Comparison of ENCODE assay signal across 8 mouse cellular contexts in genomic region chr6:39066935-39067578, GRCm38 (mm10). TPM values are rescaled to one million over a fixed set of nuclear protein-coding genes. Genes with fewer than 3 reads are reported as not detected.
A peak's percentile ranks its signal among the peaks of the same experiment; 100 is the strongest.
DNase-seq lines count a peak whose midpoint lies in the region; ATAC-seq and TF ChIP-seq lines count a peak whose summit lies in the region.

No protein-coding gene starts in this region.

- no peak overlapping the region for H3K9ac ChIP-seq in kidney, postnatal 0 days (ENCODE audit: low read depth, low read length)

- peak; percentile 74 for DNase-seq in 416B (ENCODE audit: low read depth)
- DNase-seq in adrenal gland, postnatal 14 days, result peak; percentile 90
- peak; percentile 80 for DNase-seq in embryo, embryonic 9.5 days (ENCODE audit: extremely low spot score)
- peak; percentile 92 for DNase-seq in kidney, postnatal 0 days (ENCODE audit: low spot score)
- DNase-seq in liver, result peak; percentile 82
- peak; percentile 49 for DNase-seq in naive thymus-derived CD4-positive, alpha-beta T cell, adult 2 months (ENCODE audit: low read depth)
- DNase-seq in spleen, postnatal 4 days (ENCODE audit: low spot score in 2 of 2), result peak; percentile 65 to 85

- H3K36me3 ChIP-seq in kidney, postnatal 0 days (ENCODE audit: insufficient read depth, low read length), result no peaks in the 10 kb centered on the region

- peak; percentile 66 for ATAC-seq in granulocyte monocyte progenitor cell, adult 5-6 weeks (replicated peaks; ENCODE audit: poor library complexity, severe bottlenecking)
- peak; percentile 30; the same call in 1 of the 2 replicates for ATAC-seq in kidney, postnatal 0 days (replicated peaks; ENCODE audit: low FRiP score, low read depth)

- H3K4me3 ChIP-seq in kidney, postnatal 0 days (replicated peaks; ENCODE audit: low read depth, low read length), result no peak overlapping the region

- 44% methylated on average over 12 of the region's 12 CpGs for WGBS in kidney, postnatal 0 days

- H3K27ac ChIP-seq in kidney, postnatal 0 days, result no peak overlapping the region

- no peak overlapping the region for H3K4me2 ChIP-seq in kidney, postnatal 0 days (ENCODE audit: low read length)

- H3K9me3 ChIP-seq in kidney, postnatal 0 days (replicated peaks; ENCODE audit: low read length), result no peaks in the 10 kb centered on the region

- H3K27me3 ChIP-seq in kidney, postnatal 0 days (ENCODE audit: insufficient read depth, low read length), result no peaks in the 10 kb centered on the region

- TF ChIP-seq CTCF in kidney, postnatal 0 days (IDR thresholded peaks at IDR 0.05; ENCODE audit: low read depth), result peak; percentile 93

- no peaks in the 10 kb centered on the region for H3K4me1 ChIP-seq in kidney, postnatal 0 days (replicated peaks; ENCODE audit: insufficient read depth, low read length)

RNA-seq across cellular contexts. Expression of gene Parp12, which starts 51.1 kb away (rescaled TPM):
- 15.6 and 16.0 TPM in 2 replicates for total RNA-seq in adrenal gland, postnatal 14 days (2021)
- 1.6 and 6.7 TPM in 2 replicates for total RNA-seq in granulocyte monocyte progenitor cell, adult 5-6 weeks (2014; fragmentation: Nextera tagmentation)
- 4.3 and 4.5 TPM in 2 replicates for total RNA-seq in granulocyte monocyte progenitor cell, adult 5-6 weeks (2017)
- 11.9 and 13.5 TPM in 2 replicates for polyA plus RNA-seq in kidney, postnatal 0 days (2015; fragmentation: Nextera tagmentation; extraction: Ambion mirVana)
